Mouse (Mus musculus) forebrain, embryonic 10.5 days (tissue): ENCODE data around the gene Nap1l3. TPM values are rescaled to one million over a fixed set of nuclear protein-coding genes. Genes with fewer than 3 reads are reported as not detected.

Experiments
- DNase-seq: peaks from one replicate; pipeline ENCODE4 v3.0.0-alpha.2; 2017; ENCODE audit warnings: low spot score; ENCODE audit errors: extremely low spot score
- H3K27ac ChIP-seq: fragments of 300-500 bp; sonication (generic); 2 replicates; pipeline ENCODE4 v1.5.1; 2016; ENCODE audit warnings: mild to moderate bottlenecking
- H3K27me3 ChIP-seq: fragments of 300-500 bp; sonication (generic); 2 replicates; pipeline ENCODE4 v1.6.1; 2016; ENCODE audit warnings: mild to moderate bottlenecking; ENCODE audit not compliant: poor library complexity, severe bottlenecking
- H3K36me3 ChIP-seq: fragments of 300-500 bp; sonication (generic); replicated peaks from 2 replicates; pipeline ENCODE4 v1.6.1; 2016; ENCODE audit warnings: mild to moderate bottlenecking, moderate library complexity
- H3K4me1 ChIP-seq: fragments of 300-500 bp; sonication (generic); 2 replicates; pipeline ENCODE4 v1.6.1; 2016
- H3K4me3 ChIP-seq: fragments of 300-500 bp; sonication (generic); 2 replicates; pipeline ENCODE4 v1.5.1; 2016; ENCODE audit warnings: mild to moderate bottlenecking, moderate library complexity
- H3K9me3 ChIP-seq: fragments of 300-500 bp; sonication (generic); 2 replicates; pipeline ENCODE4 v1.6.1; 2016; ENCODE audit warnings: mild to moderate bottlenecking, moderate library complexity
- WGBS: fragments of 180-500 bp; shearing (Covaris S2); methylation state at CpG from one replicate; pipeline ENCODE4 v1.1.7; 2016; 5-methylcytosine and 5-hydroxymethylcytosine counted together
- polyA plus RNA-seq: library from polyadenylated mRNA; unstranded; fragments of >200 nt; fragmentation: Nextera tagmentation; extraction: Ambion mirVana; gene quantifications from 2 replicates; pipeline ENCODE4 v1.2.1, GENCODE M21; 2016

Gene Nap1l3
- polyA plus RNA-seq = 4.7 and 4.8 TPM in 2 replicates

DNA sequence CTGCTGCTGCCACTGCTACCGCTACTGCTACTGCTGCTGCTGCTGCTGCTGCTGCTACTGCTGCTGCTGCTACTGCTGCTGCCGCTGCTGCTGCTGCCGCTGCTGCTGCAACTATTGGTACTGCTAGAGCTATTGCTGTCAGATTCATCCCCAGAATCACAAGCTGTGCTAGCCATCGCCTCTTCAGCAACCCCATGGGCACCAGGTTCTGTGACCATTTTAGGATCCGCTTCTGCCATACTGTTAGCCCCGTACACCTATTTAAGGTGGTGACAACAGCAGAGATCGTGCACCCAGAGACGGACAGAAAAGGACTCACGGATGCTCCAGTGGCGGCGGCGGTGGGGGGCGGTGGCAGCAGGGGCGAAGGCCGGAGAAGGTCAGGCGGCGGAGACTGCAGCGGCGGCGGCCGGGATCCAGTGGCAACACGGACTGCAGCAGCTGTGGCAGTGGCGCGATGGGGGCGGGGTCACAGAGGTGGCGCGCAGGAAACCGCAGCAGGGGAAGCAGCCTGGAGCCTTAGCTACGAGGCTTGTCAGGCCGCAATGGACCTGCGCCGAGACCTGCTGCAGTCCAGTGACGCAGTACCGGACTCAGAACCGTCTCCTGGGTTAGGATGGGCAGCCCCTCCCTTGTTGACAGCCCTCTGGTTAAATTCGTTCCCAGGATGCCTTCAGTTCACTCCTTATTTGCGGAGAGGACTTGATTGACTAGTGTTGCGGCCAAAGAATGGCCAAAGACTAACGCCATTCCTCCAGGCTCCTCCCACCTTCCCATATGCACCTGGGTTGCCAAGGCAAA is at the start of gene Nap1l3:
Gene Nap1l3 (minus strand): TSS at position 621 of the 801 bp plus-strand sequence.
- no peaks in the 10 kb centered on the region for H3K9me3 ChIP-seq
- peak within 1 kb of the TSS; percentile 81 for H3K27ac ChIP-seq
- no peaks in the 10 kb centered on the region for H3K4me1 ChIP-seq
- H3K36me3 ChIP-seq = no peaks in the 10 kb centered on the region
- DNase-seq = peak; percentile 59
- peak within 1 kb of the TSS; percentile 62 for H3K4me3 ChIP-seq
- H3K27me3 ChIP-seq = no peaks in the 10 kb centered on the region
- 7% methylated on average over 39 of the region's 39 CpGs for WGBS

- WGBS = 25% methylated on average over 8 of the region's 8 CpGs
- no peak for DNase-seq
- H3K36me3 ChIP-seq = no peaks in the 10 kb centered on the region
These were observed 451 bp upstream of the Nap1l3 start for GRCm38 (mm10) chrX:122397652-122398051.

More at GRCm38 (mm10) chrX:122397652-122398051, 451 bp upstream of the Nap1l3 start:
- no peaks in the 10 kb centered on the region for H3K27me3 ChIP-seq
- no peaks in the 10 kb centered on the region for H3K9me3 ChIP-seq
- no peaks in the 10 kb centered on the region for H3K4me1 ChIP-seq
- H3K27ac ChIP-seq = no peak overlapping the region
- peak overlapping the region; percentile 62 for H3K4me3 ChIP-seq
